Mouse (Mus musculus) spleen, embryonic (tissue): ENCODE measurements at regions not wholly inside any gene's neighbourhood (a gene's known extent, or its start where the extent isn't known, plus 50 kb on each side); places are given as distances from the start of the nearest gene placed in this dataset.

Experiments used
- CTCF ChIA-PET: fragments of 350-600 bp; sonication (Branson Sonifier 250); formaldehyde crosslinking; loops from one replicate; lab custom pipeline; 2022; lab: Charles Lee

DNA sequence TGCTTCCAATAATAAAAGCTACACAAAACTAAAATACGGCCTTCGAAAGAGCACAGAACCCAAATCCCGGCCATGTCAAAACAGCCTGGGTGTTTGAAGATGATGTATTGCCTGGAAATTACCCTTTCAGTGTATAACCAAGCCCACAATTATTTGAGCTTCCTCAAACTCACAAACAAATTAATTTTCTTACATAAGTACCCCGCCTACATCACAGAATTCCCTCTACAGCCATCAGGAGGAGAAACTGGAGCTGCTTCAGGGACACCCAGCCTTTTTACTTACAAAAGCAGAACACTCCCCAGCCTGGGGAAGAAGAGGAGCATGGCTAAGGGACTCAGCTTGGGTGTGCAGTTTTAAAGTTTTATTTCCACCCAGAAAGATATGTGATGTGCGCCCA, 207.6 kb upstream of the Daam1 start:
- CTCF ChIA-PET = no interaction called here

DNA sequence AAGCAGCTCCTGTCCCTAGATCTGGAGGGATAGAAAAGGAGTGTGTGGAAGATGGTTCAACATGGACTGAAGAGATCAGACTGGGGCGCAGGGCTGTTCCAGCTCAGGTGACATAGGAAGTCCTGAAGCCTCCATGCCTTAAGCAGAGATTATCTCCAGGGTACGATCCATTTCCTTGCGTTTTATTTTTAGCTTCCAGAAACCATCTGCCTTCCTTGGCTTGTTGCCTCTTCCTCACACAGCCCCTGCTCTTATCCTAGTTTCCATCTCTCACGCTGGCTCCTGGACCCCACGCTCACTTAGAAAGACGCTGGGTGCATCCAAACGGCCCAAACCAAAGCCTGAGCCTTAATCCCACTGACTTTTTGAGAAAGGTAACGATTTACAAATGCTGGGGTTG, 206.8 kb upstream of the Daam1 start:
- CTCF ChIA-PET = no interaction called here

DNA sequence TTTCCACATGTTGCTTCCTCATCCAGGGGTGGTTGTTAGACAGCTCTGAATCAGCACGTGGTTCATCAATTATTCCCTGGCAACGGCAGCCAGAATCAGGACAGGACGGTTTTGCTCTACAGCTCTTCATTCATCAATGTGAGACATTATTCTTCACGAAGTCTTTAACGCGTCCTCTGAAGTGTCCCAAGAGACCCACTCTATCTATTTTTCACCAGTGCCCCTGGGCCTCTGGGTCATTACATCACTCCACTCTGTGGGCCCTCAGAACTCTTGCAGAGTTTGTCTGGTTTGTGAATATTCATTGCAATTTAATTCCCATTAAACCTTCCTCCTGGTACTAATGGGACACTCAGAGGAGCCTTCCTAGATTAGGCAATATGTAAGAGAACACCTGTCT, 206.2 kb upstream of the Daam1 start:
- CTCF ChIA-PET = no interaction called here

DNA sequence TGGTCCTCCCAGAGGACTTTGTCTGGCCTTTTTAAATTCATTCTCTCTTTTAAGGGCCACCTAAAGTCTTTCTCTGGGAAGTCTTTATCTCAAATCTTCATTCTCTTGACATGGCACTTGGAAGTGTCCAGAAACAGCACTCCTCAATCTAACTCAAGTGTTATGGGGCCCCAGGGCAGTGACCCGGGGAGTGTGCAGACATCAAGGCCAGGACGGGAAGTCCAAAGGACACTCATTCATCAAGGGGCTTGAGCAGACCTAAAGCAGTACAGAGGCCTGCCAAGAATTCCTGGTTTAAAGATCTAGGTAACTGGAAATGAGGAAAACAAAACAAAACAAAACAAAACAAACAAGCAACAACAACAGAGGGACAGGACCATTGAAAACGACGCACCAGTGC, 205.8 kb upstream of the Daam1 start:
- CTCF ChIA-PET = no interaction called here

DNA sequence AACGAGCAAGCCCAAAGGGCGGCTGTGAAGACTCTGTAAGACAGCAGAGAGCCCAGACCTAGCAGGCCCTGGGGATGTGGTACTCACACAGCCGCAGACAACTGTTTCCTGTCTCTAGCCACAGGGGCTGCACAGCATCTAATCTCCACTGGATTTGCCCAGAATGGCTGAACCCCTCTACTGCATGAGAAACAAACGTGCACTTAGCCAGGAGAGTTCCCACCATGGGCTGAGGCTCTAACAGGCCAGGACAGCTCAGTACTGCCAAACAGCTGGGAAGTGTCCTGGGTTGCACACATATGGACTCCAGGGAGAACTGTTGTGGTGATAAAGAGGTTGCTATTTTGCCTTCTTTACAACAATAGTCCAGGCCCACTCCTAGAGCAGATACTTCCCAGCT, 204.1 kb upstream of the Daam1 start:
- CTCF ChIA-PET = no interaction called here

DNA sequence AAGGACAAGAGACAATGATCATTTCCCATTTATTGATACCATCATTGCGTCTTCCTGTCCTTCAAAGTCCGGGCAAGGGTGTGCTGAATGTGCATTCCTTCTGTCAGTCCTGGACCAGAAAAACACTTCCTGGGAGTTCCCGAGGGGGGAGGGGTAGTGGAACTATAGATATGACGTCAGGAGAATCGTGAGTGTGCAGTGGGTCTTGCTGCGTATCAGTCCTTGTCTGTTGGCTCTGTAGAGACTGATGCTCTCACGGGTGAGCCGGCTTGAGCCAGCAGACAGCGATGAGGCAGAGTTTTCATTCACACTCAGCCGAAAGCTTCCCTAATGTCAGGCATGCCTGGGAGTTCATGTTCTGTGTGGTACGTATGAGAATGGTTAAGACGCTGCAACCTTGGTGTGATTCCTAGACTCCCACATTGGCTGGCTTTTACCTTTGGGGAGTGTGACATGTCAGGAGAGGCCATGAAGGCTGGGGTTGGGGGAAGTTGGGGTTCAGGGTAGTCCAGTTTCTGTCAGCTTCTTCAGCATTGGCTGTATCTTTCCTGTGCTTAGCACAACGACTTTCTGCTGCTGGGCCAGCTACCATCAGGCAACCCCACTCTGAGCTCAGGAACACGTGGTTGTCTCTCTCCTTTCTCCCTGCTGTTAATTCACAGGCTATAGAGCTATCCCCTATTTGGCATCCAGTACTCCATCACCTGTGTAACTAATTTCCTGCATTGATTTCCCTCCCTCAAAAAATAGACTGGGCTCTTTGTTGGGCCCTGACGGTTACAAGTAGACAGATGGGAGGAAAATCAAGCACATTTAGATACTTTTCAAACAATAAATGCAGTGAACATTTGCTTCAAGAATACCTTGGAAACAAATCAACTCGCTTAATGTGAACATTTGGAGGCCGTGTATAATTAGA, 203.2 kb upstream of the Daam1 start:
- CTCF ChIA-PET = no interaction called here

DNA sequence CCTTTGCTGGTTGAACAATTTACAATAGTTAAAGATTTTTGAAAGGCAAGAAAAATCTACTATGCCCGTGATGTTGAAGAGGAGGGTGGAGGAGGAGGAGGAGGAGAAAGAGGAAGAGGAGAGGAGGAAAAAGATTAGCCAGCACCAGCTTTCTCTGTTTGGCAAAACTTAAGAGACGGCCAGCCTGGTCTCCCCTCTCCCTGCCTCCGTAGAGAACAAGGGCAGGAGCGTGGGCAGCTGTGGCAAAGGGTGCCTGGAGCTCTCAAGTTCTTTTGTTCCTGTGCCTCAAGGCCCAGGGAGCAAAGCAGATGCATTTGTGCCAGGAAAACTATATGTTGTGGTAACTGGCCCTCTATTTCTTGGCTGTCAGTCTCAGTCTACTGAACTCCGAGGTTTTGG, 202.5 kb upstream of the Daam1 start:
- CTCF ChIA-PET = no interaction called here

DNA sequence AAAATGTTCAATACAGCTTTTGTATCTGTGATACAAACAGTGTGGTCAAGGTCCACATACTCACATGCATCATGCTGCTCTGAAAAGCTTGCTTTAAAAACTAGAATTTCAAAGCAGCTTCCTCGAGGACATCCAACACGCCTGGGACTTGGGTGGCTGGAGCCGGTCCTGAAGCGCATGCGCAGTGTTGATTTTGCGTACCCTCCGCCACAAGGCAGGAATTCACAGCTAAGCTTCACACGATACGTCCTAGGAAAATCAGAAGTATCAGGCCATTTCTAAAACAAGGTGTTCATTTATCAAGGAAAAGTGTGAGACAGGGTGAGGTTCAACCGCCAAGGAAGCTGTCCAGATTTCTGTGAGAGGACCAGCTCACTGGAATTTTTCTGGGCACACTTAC, 202.1 kb upstream of the Daam1 start:
- CTCF ChIA-PET = no interaction called here

DNA sequence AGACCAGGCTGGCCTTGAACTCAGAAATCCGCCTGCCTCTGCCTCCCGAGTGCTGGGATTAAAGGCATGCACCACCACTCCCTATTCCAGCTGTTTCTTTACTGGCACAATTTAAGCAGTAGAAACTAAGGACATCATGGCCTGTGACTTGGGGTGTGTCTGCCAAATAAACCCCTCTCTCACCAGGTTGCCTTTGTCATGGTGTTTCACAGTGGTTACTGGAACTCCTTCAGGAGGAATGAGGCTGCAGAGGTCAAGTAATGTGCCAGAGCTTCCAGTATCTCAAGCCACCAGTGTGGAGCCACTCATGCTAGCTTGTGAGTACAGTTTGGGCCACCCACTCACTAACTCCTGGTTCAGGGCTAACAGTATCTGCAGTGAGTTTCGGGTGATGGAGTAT, 200.5 kb upstream of the Daam1 start:
- CTCF ChIA-PET = no interaction called here

DNA sequence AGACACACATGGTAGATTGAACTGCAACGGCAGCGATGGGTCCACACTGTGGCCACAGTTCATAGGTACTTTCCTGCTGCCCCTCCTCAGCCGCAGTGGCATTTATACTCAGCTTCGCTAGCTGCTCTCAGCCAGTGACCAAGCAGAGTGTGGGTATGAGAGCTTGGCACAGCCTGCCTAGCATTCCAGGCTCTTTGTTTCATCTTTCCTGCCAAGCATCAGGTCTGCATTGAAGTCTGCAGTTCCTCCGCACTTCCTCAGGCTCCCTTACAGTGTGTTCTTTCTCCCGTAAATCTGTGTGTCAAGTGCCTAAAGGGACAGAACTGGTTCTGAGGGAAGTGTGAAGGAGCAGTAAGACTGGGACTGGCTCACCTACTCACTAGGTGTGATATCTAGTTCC, 194.6 kb upstream of the Daam1 start:
- CTCF ChIA-PET = no interaction called here

DNA sequence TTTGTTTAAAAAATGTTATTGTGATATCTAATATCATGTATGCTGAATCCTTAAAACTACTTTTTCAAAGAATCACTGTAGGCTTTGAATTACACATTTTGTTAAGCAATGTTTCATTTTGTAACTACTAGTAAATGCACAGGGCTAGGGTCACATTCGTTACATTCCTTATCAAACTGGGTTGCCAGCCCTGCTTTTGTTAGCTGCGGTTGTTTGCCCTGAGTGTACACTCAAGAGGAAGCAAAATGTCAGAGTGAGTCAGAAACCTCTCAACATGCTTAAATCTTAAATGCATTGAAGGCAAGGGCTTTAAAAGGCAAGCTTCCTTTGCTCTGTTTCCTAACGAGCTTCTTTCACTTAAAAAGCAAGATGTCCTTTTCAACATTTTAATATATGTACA, 193.6 kb upstream of the Daam1 start:
- CTCF ChIA-PET = no interaction called here

DNA sequence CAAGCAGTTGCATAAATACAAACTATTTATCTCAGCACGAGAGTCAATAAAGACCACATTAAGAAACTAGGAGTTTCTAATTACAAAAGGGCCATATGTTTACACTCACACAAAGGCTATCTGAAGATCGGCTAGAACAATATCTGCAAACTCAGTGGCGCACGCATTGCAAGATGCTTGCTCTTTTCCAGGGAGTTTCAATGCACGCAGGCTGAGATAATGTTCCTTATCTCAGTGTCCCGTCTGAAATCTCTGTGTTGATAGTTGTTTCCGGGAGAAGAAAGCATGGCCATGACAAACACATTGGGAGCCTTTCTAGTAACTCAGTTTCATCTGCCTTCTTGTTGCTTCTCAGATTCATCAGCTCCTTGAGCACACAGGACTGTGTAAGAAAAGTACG, 192.6 kb upstream of the Daam1 start:
- CTCF ChIA-PET = no interaction called here

DNA sequence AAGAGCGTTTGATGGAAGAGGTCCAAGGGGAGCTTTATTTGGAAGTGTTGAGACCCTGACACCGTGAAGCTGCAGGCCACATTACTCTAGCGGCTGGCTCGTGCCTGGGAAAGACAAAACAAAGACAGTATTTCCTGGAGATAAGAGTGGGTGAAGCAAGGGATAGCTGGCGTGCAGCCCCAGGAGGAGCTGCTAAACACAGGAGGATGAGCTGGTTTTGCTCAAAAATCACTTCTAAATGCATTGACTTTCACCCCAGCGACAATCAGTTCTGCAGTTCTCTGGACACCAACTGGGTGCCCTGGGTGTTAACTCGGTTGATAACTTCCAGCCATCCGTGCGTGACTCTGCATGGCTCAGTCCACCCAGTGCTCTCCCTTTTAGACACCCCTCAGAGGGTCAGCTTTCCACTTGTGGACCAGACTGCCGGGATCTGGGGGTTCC, 190.8 kb upstream of the Daam1 start:
- CTCF ChIA-PET = no interaction called here

DNA sequence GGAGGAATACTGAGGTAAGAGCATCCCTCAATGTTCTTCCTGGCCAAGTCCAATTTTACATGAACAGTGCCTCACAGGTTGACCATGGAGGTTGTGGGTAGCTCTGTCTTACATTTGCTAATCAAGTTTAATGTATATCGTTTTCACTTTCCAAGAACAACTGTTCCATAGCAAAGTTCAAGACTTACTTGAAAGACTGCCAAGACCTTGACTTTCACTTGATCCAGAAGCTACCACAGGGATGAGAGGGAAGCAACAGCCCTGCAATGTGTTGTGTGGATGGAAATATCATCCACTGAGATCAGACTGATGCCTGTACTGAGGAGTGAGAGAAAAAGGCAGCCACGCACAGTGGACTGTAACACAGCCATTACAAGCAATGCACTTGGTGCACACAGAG, 189.4 kb upstream of the Daam1 start:
- CTCF ChIA-PET = no interaction called here

DNA sequence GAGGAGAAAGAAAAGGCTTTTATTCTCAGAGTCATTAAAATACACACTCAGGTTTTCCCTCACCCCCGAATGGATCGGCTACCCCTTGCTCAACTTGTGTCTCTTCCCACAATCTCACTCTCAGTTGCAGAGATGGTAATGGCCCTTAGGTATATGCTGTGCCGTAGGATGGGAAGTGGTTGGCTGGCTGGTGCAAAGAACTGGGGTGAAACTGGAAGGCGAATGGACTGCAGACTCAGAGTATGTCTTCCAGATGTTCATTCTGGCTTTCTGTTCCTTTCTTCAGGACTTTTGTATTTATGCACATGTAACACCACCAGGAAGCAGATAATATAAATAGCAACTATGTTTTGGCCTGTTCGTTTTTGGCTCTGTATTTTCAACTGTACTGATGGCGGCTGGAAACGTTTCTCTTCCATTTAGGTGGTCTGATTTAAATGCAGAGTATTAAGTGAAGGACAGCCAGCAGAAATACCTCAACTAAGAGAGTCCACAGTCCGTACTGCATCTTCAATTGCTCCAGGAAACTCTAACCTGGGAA, 188.0 kb upstream of the Daam1 start:
- CTCF ChIA-PET = no interaction called here

DNA sequence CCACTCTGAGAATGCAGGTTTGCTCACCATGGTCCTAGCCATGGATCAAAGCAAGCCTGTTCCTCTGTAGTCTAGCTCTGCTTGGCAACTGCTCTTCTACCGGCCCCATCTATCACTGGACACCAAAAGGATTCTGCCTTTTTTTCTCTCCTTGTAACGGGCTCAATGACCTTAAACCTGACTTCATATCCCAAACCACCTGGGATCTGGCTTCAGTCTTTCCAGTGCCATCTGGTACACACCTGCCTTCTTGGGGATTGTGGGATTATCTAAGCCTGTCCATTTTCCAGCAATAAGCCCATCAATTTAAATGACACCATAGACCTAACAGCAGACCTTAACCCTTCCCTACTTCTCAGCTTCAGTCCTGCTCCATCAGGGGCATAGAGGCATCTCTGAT, 179.6 kb upstream of the Daam1 start:
- CTCF ChIA-PET = interaction anchor here (0.6 kb wide), 1 partner anchor 864 kb away, joined by 6 read pairs; no protein-coding TSS in a partner anchor

DNA sequence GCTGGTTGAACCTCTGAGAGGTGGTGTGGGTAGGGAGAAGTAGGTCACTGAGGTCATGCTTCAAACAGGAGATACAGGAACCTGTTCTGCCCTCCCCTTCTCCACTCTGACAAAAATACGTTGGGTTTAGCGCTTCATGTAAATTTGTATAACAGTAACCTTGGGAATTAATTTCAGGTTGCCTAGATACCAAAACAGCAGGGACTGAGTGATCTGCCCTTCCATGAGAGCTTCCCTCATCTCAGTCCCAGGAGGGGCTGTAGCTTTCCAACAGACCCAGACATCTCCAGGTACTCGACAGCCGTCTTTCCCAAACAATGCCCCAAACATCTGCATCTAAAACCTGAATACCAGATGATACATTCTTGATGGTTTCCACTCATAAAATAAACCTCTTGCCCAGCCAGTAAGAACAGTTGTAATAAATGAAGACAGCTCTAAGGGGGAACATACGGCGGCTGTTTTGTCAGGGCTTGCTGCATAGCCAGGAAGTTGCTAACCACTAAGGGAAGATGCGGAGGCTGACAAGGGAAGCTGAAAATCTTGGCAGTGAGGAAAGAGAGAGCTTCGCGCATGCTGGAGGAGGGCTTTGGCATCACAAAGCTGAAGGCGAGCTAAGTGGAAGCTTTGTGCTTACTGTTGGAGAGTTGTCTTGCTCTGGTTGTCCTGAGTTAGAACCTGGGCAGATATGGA, 137.4 kb upstream of the Daam1 start:
- CTCF ChIA-PET = no interaction called here

DNA sequence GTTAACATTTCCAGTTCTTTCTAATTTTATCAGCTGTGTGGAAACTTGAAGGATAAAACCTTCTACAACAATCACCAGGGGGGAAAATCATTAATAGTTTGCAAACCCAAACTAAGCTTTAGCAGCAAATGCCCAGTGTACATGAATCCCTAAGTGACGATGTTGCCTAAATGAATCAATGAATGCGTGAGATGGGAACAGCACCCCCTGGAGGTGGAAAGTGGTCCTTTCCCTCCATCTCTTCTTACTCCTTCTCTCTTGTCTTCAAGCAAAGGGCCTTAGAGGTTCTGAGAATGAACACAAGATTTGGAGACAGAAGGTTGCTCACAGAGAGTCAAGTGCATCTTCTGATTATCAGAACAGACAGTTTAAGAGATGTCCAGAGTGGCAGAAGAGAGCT, 129.1 kb upstream of the Daam1 start:
- CTCF ChIA-PET = no interaction called here

DNA sequence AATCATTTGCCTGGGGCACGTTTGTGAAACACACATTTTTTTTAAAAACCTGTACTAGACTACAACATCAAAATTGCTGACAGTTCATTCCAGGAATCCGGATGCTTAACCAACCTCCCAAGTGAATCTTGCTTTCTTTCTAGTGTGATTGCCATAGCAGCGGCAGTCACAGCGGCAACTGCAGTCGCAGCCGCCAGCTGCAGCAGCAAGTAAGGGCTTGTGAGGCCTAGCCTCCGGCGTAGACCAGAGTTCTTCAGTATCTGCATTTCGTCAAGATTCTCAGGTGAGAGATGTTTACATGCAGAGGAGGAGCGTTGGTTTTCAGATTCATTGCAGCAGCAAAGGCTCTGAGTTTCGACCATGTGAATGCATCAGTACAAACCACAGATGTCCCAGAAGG, 128.7 kb upstream of the Daam1 start:
- CTCF ChIA-PET = no interaction called here

DNA sequence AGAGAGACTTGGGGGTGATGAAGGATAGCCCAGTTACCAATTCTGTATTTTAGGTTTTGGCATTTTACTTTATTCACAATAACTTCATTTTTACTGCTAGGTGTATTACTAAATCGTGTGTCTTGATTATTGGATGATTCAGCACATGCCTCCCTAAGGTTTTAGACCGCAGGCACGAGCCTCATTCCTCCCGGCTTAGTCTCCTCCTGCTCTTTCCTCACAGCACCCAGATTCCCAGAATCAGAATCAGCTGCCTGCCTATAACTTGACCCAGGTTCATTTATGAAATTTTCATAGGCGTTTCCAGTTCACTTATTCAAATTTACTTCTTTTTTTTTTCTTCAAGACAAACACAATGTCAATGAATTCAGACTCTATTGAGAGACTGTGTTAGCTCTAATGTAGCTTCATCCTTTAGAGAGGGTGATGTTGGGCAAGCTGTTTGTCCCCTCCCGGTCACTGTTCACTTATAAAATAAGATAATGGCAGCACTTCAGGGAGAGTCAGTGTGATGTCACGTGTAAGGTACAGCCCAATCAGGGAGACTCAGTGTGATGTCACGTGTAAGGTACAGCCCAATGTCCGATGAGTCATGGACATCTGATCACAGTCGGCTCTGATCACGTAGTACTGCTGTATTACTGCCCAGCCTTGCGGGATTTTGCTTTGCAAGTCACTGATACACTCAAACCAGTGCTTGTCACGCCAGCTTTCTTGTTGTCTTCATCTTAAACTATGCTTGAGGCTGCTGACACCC, 127.6 kb upstream of the Daam1 start:
- CTCF ChIA-PET = no interaction called here

DNA sequence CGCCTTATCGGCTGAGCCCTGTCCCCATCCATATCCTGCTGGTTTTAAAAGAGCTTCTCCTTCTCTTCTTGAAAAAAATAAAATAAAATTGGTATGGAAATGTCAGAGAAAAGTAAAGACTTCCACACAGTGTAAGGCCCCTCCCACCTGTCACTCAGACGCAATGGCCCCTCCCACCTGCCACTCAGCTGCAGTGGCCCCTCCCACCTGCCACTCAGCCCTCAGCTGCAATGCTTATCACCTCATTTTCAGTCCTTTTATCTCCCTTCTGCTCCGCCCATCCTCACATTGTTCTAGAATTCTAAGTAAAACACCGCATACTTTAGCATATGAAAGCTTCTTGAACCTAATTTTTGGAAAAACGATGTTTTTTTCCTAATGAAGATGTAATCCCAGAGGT, 126.4 kb upstream of the Daam1 start:
- CTCF ChIA-PET = no interaction called here

DNA sequence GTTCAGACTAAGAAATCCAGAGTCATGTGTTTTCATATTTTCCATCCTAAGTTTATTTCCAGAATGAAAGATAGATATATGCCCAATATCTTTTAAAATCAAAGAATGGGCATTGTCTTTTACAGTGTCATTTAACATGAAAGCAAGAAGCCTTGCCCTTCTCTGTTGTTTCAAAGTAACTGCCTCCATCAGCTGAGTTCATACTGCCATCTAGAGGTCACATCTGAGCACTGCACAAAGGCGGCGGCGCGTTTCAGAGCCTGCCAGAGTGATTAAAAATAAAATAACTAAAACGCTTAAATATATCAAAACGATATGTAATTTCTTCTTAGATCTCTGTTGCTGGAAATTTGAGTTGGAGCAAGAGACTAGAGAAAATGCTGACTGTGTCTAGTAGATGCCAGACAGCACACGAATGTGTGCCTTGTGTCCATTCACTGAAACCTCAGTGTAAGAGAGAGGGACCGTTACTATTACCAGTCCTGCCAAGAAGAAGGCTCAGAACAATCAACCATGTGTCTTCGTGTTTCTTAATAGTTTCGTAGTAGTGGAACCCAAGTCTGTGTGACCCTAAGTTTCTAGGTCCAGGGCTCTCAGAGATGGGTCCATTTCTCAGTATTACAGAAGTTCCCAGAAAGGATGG, 123.0 kb upstream of the Daam1 start:
- CTCF ChIA-PET = no interaction called here
